Mouse (Mus musculus) erythroid progenitor cell, adult 5-6 weeks (primary cell): ENCODE results near the gene Cblb. TPM values are rescaled to one million over a fixed set of nuclear protein-coding genes. Genes with fewer than 3 reads are reported as not detected.

ENCODE experiments used
- ATAC-seq: replicated peaks from 2 replicates; pipeline ENCODE4 v1.8.0; 2016; ENCODE audit warnings: moderate number of reproducible peaks, mild to moderate bottlenecking, moderate TSS enrichment, inconsistent platforms; ENCODE audit not compliant: poor library complexity, low FRiP score, severe bottlenecking
- total RNA-seq, 2 experiments: library from RNA; stranded (forward) in 1 of 2; stranded (reverse) in 1 of 2; fragments of 150-400 nt in 1 of 2; fragments of 186-747, 209-891 nt in 1 of 2; gene quantifications; 2 replicates each; pipeline versions ENCODE4 v1.2.3 to v1.2.4; 2015 to 2017; ENCODE audit warnings: low replicate concordance in 2 of 2

Cblb gene
- total RNA-seq, 2 experiments from 2014 or later = 5.4 to 14.3 TPM

GRCm38 (mm10) chr16:52034356-52034755, 3.3 kb downstream of the Cblb start:
- no peak for ATAC-seq

- no peak for ATAC-seq
Measured at GRCm38 (mm10) chr16:52036295-52036694, 5.3 kb downstream of the Cblb start.

GRCm38 (mm10) chr16:52038283-52038682, 7.3 kb downstream of the Cblb start:
- no peak for ATAC-seq

- ATAC-seq = no peak
Measured at GRCm38 (mm10) chr16:52038821-52039220, 7.8 kb downstream of the Cblb start.

- ATAC-seq = no peak
Measured at GRCm38 (mm10) chr16:52040937-52041336, 9.9 kb downstream of the Cblb start.

GRCm38 (mm10) chr16:52042667-52043379, 11.8 kb downstream of the Cblb start:
- no peak for ATAC-seq

- no peak for ATAC-seq
Measured at GRCm38 (mm10) chr16:52043380-52044117, 12.5 kb downstream of the Cblb start.

GRCm38 (mm10) chr16:52044518-52044917, 13.5 kb downstream of the Cblb start:
- no peak for ATAC-seq

GRCm38 (mm10) chr16:52044985-52045384, 14.0 kb downstream of the Cblb start:
- ATAC-seq = no peak

GRCm38 (mm10) chr16:52046464-52046863, 15.4 kb downstream of the Cblb start:
- no peak for ATAC-seq

GRCm38 (mm10) chr16:52051106-52051505, 20.1 kb downstream of the Cblb start:
- ATAC-seq = no peak

- ATAC-seq = no peak
Measured at GRCm38 (mm10) chr16:52052734-52053133, 21.7 kb downstream of the Cblb start.

- ATAC-seq = no peak
Measured at GRCm38 (mm10) chr16:52055236-52055635, 24.2 kb downstream of the Cblb start.

- ATAC-seq = no peak
Measured at GRCm38 (mm10) chr16:52056164-52056563, 25.1 kb downstream of the Cblb start.

GRCm38 (mm10) chr16:52057335-52057734, 26.3 kb downstream of the Cblb start:
- ATAC-seq = no peak

- peak; percentile 60; the same call in 1 of the 2 replicates for ATAC-seq
Measured at GRCm38 (mm10) chr16:52059535-52059934, 28.5 kb downstream of the Cblb start.

GRCm38 (mm10) chr16:52060100-52060719, 29.2 kb downstream of the Cblb start:
- ATAC-seq = peak; percentile 79

GRCm38 (mm10) chr16:52061015-52061481, 30.0 kb downstream of the Cblb start:
- ATAC-seq = peak; percentile 45

- ATAC-seq = no peak
Measured at GRCm38 (mm10) chr16:52064309-52065105, 33.5 kb downstream of the Cblb start.
